Mouse (Mus musculus) mouse trophoblast stem cell (cell line): ENCODE measurements around the gene Alkbh1.
"Not testable (repeated sequence)": the region's sequence is repeated elsewhere in the genome, so short reads cannot be mapped to it uniquely, and the experiment has no call there.

ENCODE experiments used
- in situ Hi-C, 2 experiments: fragments of 300-500 bp; cut with MseI, MboI; formaldehyde crosslinking; loops; 2 replicates in 1 of 2; 3 replicates in 1 of 2; pipeline ENCODE4 v1.15.1; 2025

The Alkbh1 gene

DNA sequence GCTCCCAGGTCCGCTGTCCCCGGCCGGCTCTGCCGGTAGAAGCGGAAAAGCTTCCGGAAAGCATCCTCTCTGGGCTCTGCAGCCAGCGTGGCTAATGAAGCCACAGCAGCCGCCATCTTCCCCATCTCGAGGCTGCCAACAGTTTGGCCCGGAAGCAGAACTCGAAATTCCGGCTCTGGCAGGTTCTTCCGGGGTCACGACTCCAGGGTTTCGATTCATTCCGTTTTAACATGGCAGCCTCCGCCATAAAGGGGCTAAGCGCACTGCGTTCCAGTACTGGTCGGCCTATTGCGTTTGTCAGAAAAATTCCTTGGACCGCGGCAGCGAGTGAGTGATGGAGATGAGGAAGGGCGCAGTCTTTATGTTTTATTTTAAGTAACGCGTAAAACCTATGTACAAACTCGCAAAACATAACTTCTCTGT lies at the start of gene Alkbh1, which contains the start of gene Slirp:
Gene Alkbh1 (minus strand): TSS at position 318 of the 423 bp plus-strand sequence.
Gene Slirp (plus strand): TSS at position 197 of the 423 bp plus-strand sequence.
- in situ Hi-C loops = no loop called here

DNA sequence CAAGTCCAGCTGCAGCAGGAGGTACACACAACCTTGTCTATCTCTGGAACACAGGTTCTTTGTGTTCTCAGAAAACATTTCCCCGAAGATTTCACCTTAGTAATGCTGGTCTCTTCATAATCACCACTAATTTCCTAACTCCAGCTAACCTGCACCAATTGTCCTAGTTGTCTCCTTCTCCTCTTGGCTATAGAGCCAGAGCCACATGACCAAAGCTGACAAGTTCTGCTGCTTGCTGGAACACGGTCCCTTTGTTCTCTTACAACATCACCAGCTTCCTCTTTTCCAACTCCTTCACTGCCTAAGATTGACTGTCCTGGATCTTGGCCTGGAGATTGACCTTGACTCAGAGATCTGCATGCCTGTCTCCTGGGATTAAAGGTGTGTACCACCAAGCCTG lies 44.9 kb upstream of the Alkbh1 start:
- in situ Hi-C loops = not testable (repeated sequence)

DNA sequence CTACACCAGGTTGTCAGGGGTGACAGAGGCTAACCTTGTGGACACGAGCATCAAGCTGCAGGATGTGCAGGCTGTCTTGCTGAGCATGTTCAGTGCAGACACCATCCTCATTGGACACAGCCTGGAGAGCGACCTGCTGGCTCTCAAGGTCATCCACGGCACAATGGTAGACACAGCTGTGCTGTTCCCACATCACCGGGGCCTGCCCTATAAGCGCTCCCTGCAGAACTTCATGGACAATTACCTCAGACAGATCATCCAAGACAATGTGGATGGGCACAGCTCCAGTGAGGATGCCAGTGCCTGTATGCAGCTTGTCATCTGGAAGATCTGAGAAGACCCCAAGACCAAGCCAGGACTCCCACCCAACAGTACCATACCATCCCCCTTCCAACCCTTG lies 38.7 kb upstream of the Alkbh1 start:
- in situ Hi-C loops = not testable (repeated sequence)

GRCm38 (mm10) chr12:87474756-87475155 lies 30.9 kb upstream of the Alkbh1 start:
- in situ Hi-C loops = loop anchor here (5.0 kb wide), 1 partner anchor 1168 kb away; no protein-coding TSS in a partner anchor

- in situ Hi-C loops = no loop called here
These were observed 28.4 kb upstream of the Alkbh1 start, which contains the start of gene Snw1 for GRCm38 (mm10) chr12:87471964-87472786. TSS of gene Snw1 (minus strand) at chr12:87472274.

DNA sequence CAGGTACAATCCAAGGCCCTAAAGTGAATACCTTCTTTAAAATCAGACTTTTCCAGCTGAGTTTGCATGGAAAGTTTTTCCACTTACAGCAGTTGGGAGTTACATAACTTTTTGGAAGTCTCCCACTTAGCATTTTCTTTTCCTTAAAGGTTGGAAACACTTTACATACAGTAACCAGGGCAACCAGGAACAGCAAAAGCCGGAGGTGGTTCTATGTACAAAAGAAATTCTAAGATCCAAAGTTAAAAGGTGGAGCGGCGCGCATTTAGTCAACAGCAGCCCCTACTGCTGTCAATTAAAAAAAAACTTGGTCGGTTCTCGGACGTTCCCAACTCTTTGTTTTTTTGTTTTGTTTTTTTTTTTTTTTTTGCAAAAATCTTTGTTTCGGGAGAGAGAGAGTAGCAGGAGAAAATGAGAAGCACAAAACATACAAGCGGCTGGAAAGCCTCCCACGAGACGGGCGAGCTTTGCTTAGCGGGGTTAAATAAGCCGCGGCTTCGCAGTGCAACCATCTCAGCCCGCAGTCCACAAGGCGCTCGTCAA lies 27.7 kb upstream of the Alkbh1 start:
- in situ Hi-C loops = no loop called here

- in situ Hi-C loops = no loop called here
These were observed 26.7 kb upstream of the Alkbh1 start for GRCm38 (mm10) chr12:87470263-87471136.

DNA sequence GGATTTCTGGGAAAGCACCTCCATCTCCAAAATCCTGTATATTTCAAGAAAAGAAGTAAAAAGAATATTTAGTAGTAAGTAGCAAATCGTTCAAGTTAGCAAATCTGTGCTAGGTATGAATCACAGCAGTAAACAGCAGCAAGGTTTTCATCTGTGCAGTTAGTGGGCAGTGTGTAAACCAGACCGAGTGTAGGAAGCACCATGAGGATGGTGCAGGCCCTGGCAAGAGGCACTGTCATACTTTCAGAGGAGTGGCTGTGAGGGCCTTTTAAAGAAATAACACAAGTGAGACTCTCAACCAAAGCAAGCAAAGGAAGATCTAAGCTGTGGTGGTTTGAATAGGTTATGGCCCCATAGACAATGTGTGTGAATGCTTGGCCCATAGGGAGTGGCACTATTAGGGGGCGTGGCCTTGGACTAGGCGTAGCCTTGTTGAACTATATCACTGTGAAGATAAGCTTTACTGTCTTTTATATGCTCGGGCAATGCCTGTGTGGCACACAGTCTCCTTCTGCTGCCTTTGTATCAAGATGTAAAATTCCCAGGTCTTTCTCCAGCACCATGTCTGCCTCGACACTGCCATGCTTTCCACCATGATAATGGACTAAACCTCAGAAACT lies 21.0 kb upstream of the Alkbh1 start:
- in situ Hi-C loops = no loop called here

DNA sequence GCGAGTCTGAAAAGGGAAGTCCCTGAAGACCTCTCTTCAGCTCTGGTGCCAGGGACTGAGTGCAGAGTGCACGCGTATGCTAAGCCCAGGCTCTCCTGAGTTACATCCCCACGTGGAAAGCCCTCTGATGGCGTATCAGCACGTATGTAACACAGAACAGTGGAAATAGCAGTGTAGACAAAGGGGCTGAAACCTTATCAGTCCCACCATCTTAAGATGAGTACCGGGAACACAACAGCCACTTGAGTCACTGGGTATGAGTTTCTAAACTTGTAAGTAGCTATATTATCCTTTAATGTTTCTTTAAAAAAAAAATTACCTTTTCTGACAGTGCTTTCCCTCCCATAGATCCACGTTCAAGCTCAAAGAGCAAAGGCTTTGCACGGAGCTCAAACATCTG lies 5.6 kb upstream of the Alkbh1 start:
- in situ Hi-C loops = no loop called here

DNA sequence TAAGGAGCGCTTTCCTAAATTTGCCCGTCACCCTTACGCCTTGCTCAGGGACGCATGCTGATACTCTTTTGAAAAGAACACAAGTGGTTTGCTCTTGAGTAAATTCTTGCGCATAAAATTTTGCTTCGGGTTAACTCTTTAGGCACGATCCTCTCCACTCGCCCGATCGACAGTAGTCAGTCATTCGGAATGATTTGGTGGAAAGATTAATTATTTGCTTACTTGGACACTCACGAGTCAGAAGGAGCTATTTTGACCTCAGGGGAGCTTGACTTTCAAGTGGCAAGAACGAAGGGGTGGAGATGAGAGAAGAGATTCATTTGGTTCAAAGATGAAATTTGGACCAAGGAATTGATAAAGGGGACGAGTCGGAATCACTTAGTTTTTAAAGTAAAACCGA lies 394 bp upstream of the Alkbh1 start:
- in situ Hi-C loops = no loop called here

- in situ Hi-C loops = no loop called here
These were observed 610 bp downstream of the Alkbh1 start for GRCm38 (mm10) chr12:87443115-87443699.

DNA sequence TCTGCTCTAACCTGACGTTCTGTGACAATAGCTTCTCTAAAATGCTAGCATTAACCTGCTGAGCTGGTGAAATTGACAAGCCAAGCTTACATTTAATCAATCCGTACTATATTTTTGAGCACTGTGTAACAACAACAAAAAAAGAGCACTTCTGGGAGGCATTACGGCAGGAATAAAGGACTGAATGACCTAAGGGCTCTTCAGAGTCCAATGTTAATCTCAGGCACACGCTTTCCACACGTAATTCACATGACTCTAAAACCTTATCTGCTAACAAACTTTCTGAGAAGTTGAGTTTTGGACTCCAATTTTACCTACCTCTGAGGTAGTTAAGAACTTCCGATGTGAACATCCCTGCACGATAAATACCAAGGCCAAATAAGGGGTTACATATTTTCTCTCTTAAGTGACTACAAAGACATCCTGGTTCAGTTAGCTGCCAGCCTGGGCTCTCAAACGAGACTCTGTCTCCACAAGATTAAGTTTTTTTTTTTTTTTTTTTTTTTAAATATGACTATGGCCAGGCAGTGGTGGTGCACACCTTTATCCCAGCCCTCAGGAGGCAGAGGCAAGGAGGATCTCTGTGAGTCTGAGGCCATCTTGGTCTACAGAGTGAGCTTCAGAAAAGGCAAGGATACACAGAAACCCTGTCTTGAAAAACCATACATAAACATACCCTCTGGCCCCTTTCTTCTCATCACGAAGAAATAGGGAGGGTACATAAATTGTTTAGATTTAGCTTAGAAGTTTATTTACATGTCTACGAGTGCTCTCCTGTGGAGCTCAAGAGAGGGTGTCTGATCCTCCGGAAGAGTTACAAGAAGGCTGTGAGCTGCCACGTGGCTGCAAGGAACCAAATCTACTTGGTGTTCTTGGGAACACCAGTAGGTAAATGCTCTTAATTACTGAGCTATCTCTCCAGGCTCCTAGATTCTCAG lies 1.4 kb downstream of the Alkbh1 start:
- in situ Hi-C loops = no loop called here

DNA sequence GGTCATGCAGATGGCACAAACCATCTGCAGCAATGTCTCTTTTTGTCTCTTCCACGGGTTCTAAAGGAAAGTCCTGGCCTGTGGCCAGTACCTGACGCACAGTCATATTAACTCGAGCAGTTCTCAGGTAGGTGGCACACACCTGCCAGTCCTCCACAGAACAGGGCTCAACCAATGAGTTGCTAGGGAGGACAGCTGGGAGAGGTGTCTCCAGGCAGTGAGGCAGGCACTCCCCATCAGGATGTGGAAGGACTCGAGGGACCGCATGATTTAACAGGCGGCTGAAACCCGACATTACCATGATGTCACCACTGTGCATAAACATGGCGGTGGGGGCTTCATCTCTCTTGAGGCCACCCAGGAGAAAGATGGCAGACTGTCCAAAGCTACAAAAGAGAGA lies 14.9 kb downstream of the Alkbh1 start:
- in situ Hi-C loops = no loop called here

GRCm38 (mm10) chr12:87428295-87428694 lies 15.5 kb downstream of the Alkbh1 start:
- in situ Hi-C loops = no loop called here

- in situ Hi-C loops = no loop called here
These were observed 17.3 kb downstream of the Alkbh1 start for GRCm38 (mm10) chr12:87426354-87427031.

DNA sequence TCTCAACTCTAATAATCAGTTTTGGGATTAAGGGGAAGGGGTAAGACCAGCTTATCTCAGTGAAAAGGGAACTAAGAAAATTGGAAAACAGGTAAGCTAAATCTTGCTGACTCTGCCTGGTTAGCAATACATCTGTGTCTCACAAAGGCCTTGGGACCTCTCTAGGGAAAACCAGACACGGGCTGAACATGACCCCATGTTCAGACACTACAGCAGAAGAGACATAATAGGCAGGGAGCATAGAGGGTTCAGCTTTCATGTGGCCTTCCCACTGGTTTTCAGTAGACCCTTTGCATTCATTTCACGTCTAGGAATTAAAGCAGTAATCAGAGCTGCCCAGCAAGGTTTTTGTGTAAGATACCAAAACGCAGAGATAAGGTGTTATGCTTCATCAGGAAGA lies 19.3 kb downstream of the Alkbh1 start:
- in situ Hi-C loops = no loop called here

DNA sequence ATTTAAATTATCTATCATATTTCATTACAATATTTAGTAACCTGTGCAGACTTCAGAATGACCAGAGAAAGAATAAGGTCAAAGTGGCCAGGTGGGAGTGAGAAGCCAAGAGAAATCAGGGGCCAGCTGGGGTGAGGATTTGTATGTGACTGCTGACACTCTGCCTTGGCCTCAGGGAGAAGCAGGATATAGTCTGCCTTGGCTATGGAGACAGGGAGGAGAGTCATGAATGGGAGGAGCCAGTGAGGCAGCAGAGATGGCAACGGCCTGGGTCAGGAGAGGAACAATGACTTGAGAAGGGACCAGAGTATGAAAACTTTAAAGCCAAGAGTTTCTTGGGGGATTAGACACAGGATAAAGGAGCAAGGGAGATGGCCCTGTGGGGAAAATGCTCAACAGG lies 20.1 kb downstream of the Alkbh1 start:
- in situ Hi-C loops = no loop called here

- in situ Hi-C loops = no loop called here
These were observed 21.9 kb downstream of the Alkbh1 start for GRCm38 (mm10) chr12:87421708-87422507.
